Mouse (Mus musculus): ENCODE measurements around the gene Gm10840. TPM values are rescaled to one million over a fixed set of nuclear protein-coding genes. Genes with fewer than 3 reads are reported as not detected.

The Gm10840 gene
- not detected in 2 replicates for polyA plus RNA-seq (2012; rRNA removed; ENCODE audit: low replicate concordance)

DNA sequence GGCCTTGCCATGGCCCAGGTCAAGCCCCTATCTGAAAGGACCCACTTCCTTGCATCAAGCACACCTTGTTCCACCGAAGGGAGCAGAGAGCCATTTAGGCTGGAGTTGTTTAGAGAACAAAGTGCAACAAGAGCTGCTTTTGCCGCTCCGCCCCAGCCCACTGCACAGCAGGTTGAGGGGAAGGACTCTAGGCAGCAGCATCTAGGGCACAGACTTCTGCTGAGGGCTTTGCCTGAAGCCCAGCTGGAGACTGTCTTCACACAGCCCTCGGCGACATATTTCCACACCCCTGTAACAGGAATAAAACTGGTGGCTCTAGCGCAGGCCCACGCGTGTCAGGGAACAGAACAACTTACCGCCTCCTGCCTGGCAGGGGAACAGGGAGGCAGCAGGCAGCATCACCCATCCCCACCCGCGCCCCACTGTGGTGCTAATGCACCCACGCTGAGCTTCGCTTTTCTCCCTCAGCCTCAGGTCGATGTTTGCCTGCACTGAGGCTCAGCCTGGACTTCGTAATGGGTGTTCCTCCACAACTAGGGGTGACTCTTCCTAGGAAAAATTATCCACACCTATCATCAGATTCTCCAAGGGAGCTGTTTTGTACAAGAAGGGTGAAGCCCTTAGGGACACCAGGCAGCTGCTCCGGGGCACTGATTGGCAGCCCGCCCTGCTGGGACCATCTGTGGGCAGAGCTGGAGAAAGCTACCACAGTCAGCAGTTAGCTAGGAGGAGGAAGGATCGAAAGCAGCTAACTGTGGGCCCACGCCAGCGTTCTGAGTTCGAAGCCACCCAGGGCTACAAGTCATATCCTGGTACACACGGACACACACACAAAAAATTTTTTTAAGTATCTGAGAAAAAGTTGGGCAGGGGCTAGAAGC, at the start of gene Gm10840, which contains the start of gene Limd2:
Gene Gm10840, plus strand, starts transcription at position 10 of the 881 bp plus-strand sequence.
Gene Limd2, minus strand, starts transcription at position 20 of the 881 bp plus-strand sequence.

GRCm38 (mm10) chr11:106202123-106202465, 41.4 kb downstream of the Gm10840 start, which contains the start of gene Strada:
Strada (minus strand) TSS chr11:106202168.

Other genes starting within 250 kb of the Gm10840 start
- gene Cyb561, start 207.5 kb upstream of the Gm10840 start, polyA plus RNA-seq (2012; rRNA removed; ENCODE audit: low replicate concordance): 28.8 and 33.5 TPM in 2 replicates
- gene Ace, start 192.9 kb upstream of the Gm10840 start, polyA plus RNA-seq (2012; rRNA removed; ENCODE audit: low replicate concordance): 96.2 and 107 TPM in 2 replicates
- not detected in 2 replicates for gene Ace3, start 166.2 kb upstream of the Gm10840 start, polyA plus RNA-seq (2012; rRNA removed; ENCODE audit: low replicate concordance)
- not detected in 2 replicates for gene Kcnh6, start 152.7 kb upstream of the Gm10840 start, polyA plus RNA-seq (2012; rRNA removed; ENCODE audit: low replicate concordance)
- 41.7 and 42.6 TPM in 2 replicates for gene Dcaf7, start 124.0 kb upstream of the Gm10840 start, polyA plus RNA-seq (2012; rRNA removed; ENCODE audit: low replicate concordance)
- gene Taco1, start 94.8 kb upstream of the Gm10840 start, polyA plus RNA-seq (2012; rRNA removed; ENCODE audit: low replicate concordance): 15.6 and 17.6 TPM in 2 replicates
- 39.9 and 55.5 TPM in 2 replicates for gene Map3k3, start 76.2 kb upstream of the Gm10840 start, polyA plus RNA-seq (2012; rRNA removed; ENCODE audit: low replicate concordance)
- gene Limd2, start within 50 bp of the Gm10840 start, polyA plus RNA-seq (2012; rRNA removed; ENCODE audit: low replicate concordance): 139 and 178 TPM in 2 replicates
- 30.4 and 43.7 TPM in 2 replicates for gene Strada, start 41.3 kb downstream of the Gm10840 start, polyA plus RNA-seq (2012; rRNA removed; ENCODE audit: low replicate concordance)
- 8.0 and 20.2 TPM in 2 replicates for gene Ccdc47, start 55.5 kb downstream of the Gm10840 start, polyA plus RNA-seq (2012; rRNA removed; ENCODE audit: low replicate concordance)
- gene Ddx42, start 56.1 kb downstream of the Gm10840 start, polyA plus RNA-seq (2012; rRNA removed; ENCODE audit: low replicate concordance): 7.4 and 10.8 TPM in 2 replicates
- gene Ftsj3, start 95.2 kb downstream of the Gm10840 start, polyA plus RNA-seq (2012; rRNA removed; ENCODE audit: low replicate concordance): 11.0 and 13.9 TPM in 2 replicates
- 23.5 and 41.8 TPM in 2 replicates for gene Psmc5, start 95.3 kb downstream of the Gm10840 start, polyA plus RNA-seq (2012; rRNA removed; ENCODE audit: low replicate concordance)
- gene Smarcd2, start 112.1 kb downstream of the Gm10840 start, polyA plus RNA-seq (2012; rRNA removed; ENCODE audit: low replicate concordance): 146 and 157 TPM in 2 replicates
- gene Tcam1, start 115.8 kb downstream of the Gm10840 start, polyA plus RNA-seq (2012; rRNA removed; ENCODE audit: low replicate concordance): 0.11 and 0.33 TPM in 2 replicates
- gene Gh, start 141.0 kb downstream of the Gm10840 start, polyA plus RNA-seq (2012; rRNA removed; ENCODE audit: low replicate concordance): 0.68 and 1.5 TPM in 2 replicates
- gene Cd79b, start 153.9 kb downstream of the Gm10840 start, polyA plus RNA-seq (2012; rRNA removed; ENCODE audit: low replicate concordance): 140 and 163 TPM in 2 replicates
- 1.9 and 41.1 TPM in 2 replicates for gene Scn4a, start 192.4 kb downstream of the Gm10840 start, polyA plus RNA-seq (2012; rRNA removed; ENCODE audit: low replicate concordance)
- 0.59 and 3.7 TPM in 2 replicates for gene Prr29, start 204.6 kb downstream of the Gm10840 start, polyA plus RNA-seq (2012; rRNA removed; ENCODE audit: low replicate concordance)
- 54.7 and 61.3 TPM in 2 replicates for gene Icam2, start 227.2 kb downstream of the Gm10840 start, polyA plus RNA-seq (2012; rRNA removed; ENCODE audit: low replicate concordance)